Mouse (Mus musculus): ENCODE data around the gene Snrnp70. TPM values are rescaled to one million over a fixed set of nuclear protein-coding genes. Genes with fewer than 3 reads are reported as not detected.
"Not testable (repeated sequence)": the region's sequence is repeated elsewhere in the genome, so short reads cannot be mapped to it uniquely, and the experiment has no call there.

Snrnp70 gene
- polyA plus RNA-seq, 1 experiment from 2014 or later, result 183 TPM

- H3K9ac ChIP-seq, result no peak overlapping the region
- peaks cover 33% of the 10 kb centered on the region for H3K4me1 ChIP-seq (replicated peaks)
- H3K27me3 ChIP-seq, result peaks cover 3% of the 10 kb centered on the region; the same call in 1 of the 2 replicates
- peak overlapping the region; percentile 45 for H3K4me3 ChIP-seq
- H3K9me3 ChIP-seq, result no peaks in the 10 kb centered on the region
- peak; percentile 6 for ATAC-seq (ENCODE audit: low FRiP score, low read depth)
- peak overlapping the region; percentile 78 for H3K4me2 ChIP-seq
- 0 out of 2 replicates have a peak overlapping the region, but pooled peaks have one; percentile 76 for H3K27ac ChIP-seq (replicated peaks)
- peaks cover 31% of the 10 kb centered on the region for H3K36me3 ChIP-seq
- 53% methylated on average over 18 of the region's 18 CpGs for WGBS
These were observed 35.0 kb downstream of the Snrnp70 start for GRCm38 (mm10) chr7:45360404-45361125.

DNA sequence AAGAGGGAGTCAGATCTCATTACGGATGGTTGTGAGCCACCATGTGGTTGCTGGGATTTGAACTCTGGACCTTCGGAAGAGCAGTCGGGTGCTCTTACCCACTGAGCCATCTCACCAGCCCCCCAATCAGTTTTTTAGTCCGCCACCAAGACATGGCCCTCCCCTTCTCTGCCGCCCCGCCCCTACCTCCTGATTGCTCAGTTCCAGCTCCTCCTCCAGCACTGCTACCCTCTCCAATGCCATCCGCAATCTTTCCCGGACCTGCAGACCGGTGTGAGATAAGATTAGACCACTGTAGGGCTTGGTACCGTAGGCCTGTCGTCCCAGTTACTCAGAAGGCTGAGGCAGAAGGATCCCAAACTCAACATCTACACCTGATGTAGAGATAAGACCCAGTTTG lies 36.5 kb downstream of the Snrnp70 start:
- H3K4me3 ChIP-seq; H3K27me3 ChIP-seq; H3K9me3 ChIP-seq; ATAC-seq (ENCODE audit: low FRiP score, low read depth); H3K27ac ChIP-seq (replicated peaks); H3K4me2 ChIP-seq; H3K9ac ChIP-seq: not testable (repeated sequence)
- peaks cover 21% of the 10 kb centered on the region for H3K4me1 ChIP-seq (replicated peaks)
- 66% methylated on average over 11 of the region's 11 CpGs for WGBS
- peaks cover 39% of the 10 kb centered on the region for H3K36me3 ChIP-seq

DNA sequence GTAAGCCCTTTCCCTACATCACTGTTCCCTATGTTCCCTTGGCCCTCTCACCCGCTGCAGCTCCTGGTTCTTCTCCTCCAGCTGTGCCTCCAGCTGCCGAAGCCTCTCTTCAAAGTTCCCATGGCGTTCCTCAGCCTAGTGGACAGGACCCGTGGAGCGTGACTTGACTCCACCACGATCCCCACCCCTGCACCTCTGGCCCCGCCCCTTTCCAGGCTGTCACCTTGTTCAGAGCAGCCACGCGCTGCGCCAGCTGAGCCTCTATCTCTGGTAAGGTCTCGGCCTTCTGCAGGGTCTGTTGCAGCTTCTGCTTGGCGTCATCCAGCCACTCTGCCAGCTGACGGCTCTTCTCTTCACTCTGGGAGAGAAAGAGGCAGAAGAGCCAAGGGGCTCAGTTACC lies 39.5 kb downstream of the Snrnp70 start:
- ATAC-seq (ENCODE audit: low FRiP score, low read depth), result no peak
- Histone ChIP-seq H3K9ac (no peak overlapping the region), H3K4me1 (replicated peaks) (peaks cover under 1% of the 10 kb centered on the region), H3K27ac (replicated peaks) (no peak overlapping the region), H3K4me2 (no peak overlapping the region), H3K4me3 (no peak overlapping the region), H3K9me3 (no peaks in the 10 kb centered on the region), H3K27me3 (no peaks in the 10 kb centered on the region), H3K36me3 (peaks cover 57% of the 10 kb centered on the region)
- 63% methylated on average over 13 of the region's 13 CpGs for WGBS

GRCm38 (mm10) chr7:45355318-45356020 lies 40.1 kb downstream of the Snrnp70 start:
- no peak overlapping the region for H3K4me3 ChIP-seq
- 75% methylated on average over 15 of the region's 15 CpGs for WGBS
- H3K4me2 ChIP-seq, result no peak overlapping the region
- no peaks in the 10 kb centered on the region for H3K27me3 ChIP-seq
- H3K27ac ChIP-seq (replicated peaks), result no peak overlapping the region
- H3K9me3 ChIP-seq, result no peaks in the 10 kb centered on the region
- no peaks in the 10 kb centered on the region for H3K4me1 ChIP-seq (replicated peaks)
- no peak for ATAC-seq (ENCODE audit: low FRiP score, low read depth)
- H3K9ac ChIP-seq, result no peak overlapping the region
- peaks cover 61% of the 10 kb centered on the region for H3K36me3 ChIP-seq

- Histone ChIP-seq H3K9me3 (no peaks in the 10 kb centered on the region), H3K4me1 (replicated peaks) (no peaks in the 10 kb centered on the region), H3K27ac (replicated peaks) (no peak overlapping the region), H3K4me2 (no peak overlapping the region), H3K36me3 (peaks cover 69% of the 10 kb centered on the region), H3K9ac (no peak overlapping the region), H3K27me3 (no peaks in the 10 kb centered on the region), H3K4me3 (no peak overlapping the region)
- WGBS, result 32% methylated on average over 5 of the region's 5 CpGs
- no peak for ATAC-seq (ENCODE audit: low FRiP score, low read depth)
These were observed 42.5 kb downstream of the Snrnp70 start for GRCm38 (mm10) chr7:45353041-45353440.

GRCm38 (mm10) chr7:45346905-45347304 lies 48.6 kb downstream of the Snrnp70 start:
- peaks cover 60% of the 10 kb centered on the region for H3K36me3 ChIP-seq
- no peak overlapping the region for H3K4me3 ChIP-seq
- WGBS, result 81% methylated on average over 13 of the region's 13 CpGs
- no peak overlapping the region for H3K27ac ChIP-seq (replicated peaks)
- no peak overlapping the region for H3K4me2 ChIP-seq
- no peaks in the 10 kb centered on the region for H3K4me1 ChIP-seq (replicated peaks)
- H3K27me3 ChIP-seq, result no peaks in the 10 kb centered on the region
- H3K9me3 ChIP-seq, result no peaks in the 10 kb centered on the region
- H3K9ac ChIP-seq, result no peak overlapping the region
- ATAC-seq (ENCODE audit: low FRiP score, low read depth), result no peak

- Histone ChIP-seq H3K27me3 (no peaks in the 10 kb centered on the region), H3K9ac (no peak overlapping the region), H3K9me3 (no peaks in the 10 kb centered on the region), H3K4me1 (replicated peaks) (peaks cover 20% of the 10 kb centered on the region), H3K27ac (replicated peaks) (no peak overlapping the region), H3K4me2 (no peak overlapping the region), H3K36me3 (peaks cover 39% of the 10 kb centered on the region), H3K4me3 (no peak overlapping the region)
- ATAC-seq (ENCODE audit: low FRiP score, low read depth), result no peak
- WGBS, result 33% methylated on average over 13 of the region's 13 CpGs
These were observed 52.0 kb downstream of the Snrnp70 start for GRCm38 (mm10) chr7:45343543-45343942.

DNA sequence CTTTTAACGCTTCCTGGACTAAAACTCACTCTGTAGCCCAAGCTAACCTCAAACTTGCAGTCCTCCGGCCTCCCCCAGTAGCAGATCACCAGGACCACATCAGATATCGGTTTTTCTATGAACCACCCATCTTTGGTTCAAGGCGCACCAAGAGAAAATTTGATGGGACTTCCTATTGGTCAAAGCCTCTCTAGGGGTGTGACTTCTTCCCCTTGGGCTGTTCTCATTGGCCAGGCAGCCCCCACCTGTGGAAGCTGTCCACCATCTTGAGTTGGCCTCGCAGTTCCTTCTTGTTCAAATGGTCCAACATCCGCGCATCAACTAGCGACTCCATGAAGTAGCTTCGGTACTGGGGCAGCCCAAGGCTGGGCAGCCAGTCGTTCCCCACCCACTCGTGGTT lies 53.5 kb downstream of the Snrnp70 start:
- Histone ChIP-seq H3K4me1 (replicated peaks) (peaks cover 24% of the 10 kb centered on the region), H3K4me3 (no peak overlapping the region), H3K27me3 (0 out of 2 replicates have a peak, but pooled peaks cover 4% of the 10 kb centered on the region), H3K27ac (replicated peaks) (no peak overlapping the region), H3K36me3 (peaks cover 24% of the 10 kb centered on the region), H3K4me2 (no peak overlapping the region), H3K9ac (no peak overlapping the region), H3K9me3 (no peaks in the 10 kb centered on the region)
- WGBS, result 91% methylated on average over 11 of the region's 11 CpGs
- no peak for ATAC-seq (ENCODE audit: low FRiP score, low read depth)

GRCm38 (mm10) chr7:45341303-45341702 lies 54.2 kb downstream of the Snrnp70 start:
- 8% methylated on average over 8 of the region's 8 CpGs for WGBS
- Histone ChIP-seq H3K9me3 (no peaks in the 10 kb centered on the region), H3K27me3 (0 out of 2 replicates have a peak, but pooled peaks cover 4% of the 10 kb centered on the region), H3K4me3 (no peak overlapping the region), H3K27ac (replicated peaks) (no peak overlapping the region), H3K36me3 (peaks cover 18% of the 10 kb centered on the region), H3K4me1 (replicated peaks) (peaks cover 24% of the 10 kb centered on the region), H3K9ac (no peak overlapping the region), H3K4me2 (peak overlapping the region; percentile 75; the same call in 1 of the 2 replicates)
- ATAC-seq (ENCODE audit: low FRiP score, low read depth), result no peak

DNA sequence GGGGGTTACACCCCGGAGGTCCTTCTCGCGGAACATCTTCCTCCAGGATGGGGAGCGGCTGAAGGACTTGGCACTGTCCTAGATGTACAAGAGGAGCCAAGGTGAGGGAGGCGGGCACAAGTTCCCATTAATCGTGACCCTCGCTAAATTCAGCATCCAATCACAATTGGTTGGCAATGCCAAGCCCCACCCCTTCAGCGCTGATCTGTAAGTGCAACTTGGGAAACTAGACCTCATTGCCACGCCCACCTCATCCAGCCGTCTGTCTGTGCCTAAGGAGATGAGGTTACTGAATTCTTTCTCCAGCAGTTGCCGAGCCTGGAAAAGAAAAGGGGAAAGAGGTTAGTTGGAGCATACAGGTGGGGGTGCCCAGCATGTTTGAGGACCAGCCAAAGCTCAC lies 54.9 kb downstream of the Snrnp70 start:
- Histone ChIP-seq H3K4me3 (0 out of 2 replicates have a peak overlapping the region, but pooled peaks have one; percentile 44), H3K9me3 (no peaks in the 10 kb centered on the region), H3K4me1 (replicated peaks) (peaks cover 24% of the 10 kb centered on the region), H3K27me3 (0 out of 2 replicates have a peak, but pooled peaks cover 4% of the 10 kb centered on the region), H3K36me3 (peaks cover 11% of the 10 kb centered on the region), H3K9ac (no peak overlapping the region), H3K4me2 (peak overlapping the region; percentile 75), H3K27ac (replicated peaks) (no peak overlapping the region)
- ATAC-seq (ENCODE audit: low FRiP score, low read depth), result no peak
- WGBS, result 11% methylated on average over 11 of the region's 11 CpGs

GRCm38 (mm10) chr7:45340066-45340442 lies 55.5 kb downstream of the Snrnp70 start:
- peak overlapping the region; percentile 75 for H3K4me2 ChIP-seq
- peak; percentile 12; the same call in 1 of the 2 replicates for ATAC-seq (ENCODE audit: low FRiP score, low read depth)
- H3K27me3 ChIP-seq, result 0 out of 2 replicates have a peak, but pooled peaks cover 4% of the 10 kb centered on the region
- peak overlapping the region; percentile 44 for H3K4me3 ChIP-seq
- peaks cover 5% of the 10 kb centered on the region for H3K36me3 ChIP-seq
- WGBS, result 7% methylated on average over 11 of the region's 11 CpGs
- H3K27ac ChIP-seq (replicated peaks), result no peak overlapping the region
- peaks cover 24% of the 10 kb centered on the region for H3K4me1 ChIP-seq (replicated peaks)
- H3K9ac ChIP-seq, result peak overlapping the region; percentile 53; the same call in 1 of the 2 replicates
- no peaks in the 10 kb centered on the region for H3K9me3 ChIP-seq

Measured in hindbrain, embryonic 15.5 days (tissue).